Mouse (Mus musculus): ENCODE data around the gene Gm2916.
"Not testable (repeated sequence)": the region's sequence is repeated elsewhere in the genome, so short reads cannot be mapped to it uniquely, and the experiment has no call there.

Gene Gm2916

GRCm38 (mm10) chr14:3883872-3884271 is at the start of gene Gm2916:
Gene Gm2916, plus strand, starts transcription at chr14:3884172.
- ATAC-seq (ENCODE audit: insufficient number of reproducible peaks, low FRiP score, low TSS enrichment), result not testable (repeated sequence)

- ATAC-seq (ENCODE audit: insufficient number of reproducible peaks, low FRiP score, low TSS enrichment), result not testable (repeated sequence)
These were observed 38.0 kb upstream of the Gm2916 start, which contains the start of gene Gm3033 for GRCm38 (mm10) chr14:3845945-3846344. Gene Gm3033, plus strand, starts transcription at chr14:3846245.

- ATAC-seq (ENCODE audit: insufficient number of reproducible peaks, low FRiP score, low TSS enrichment), result not testable (repeated sequence)
These were observed 47.5 kb downstream of the Gm2916 start, which contains the start of gene Gm3029 for GRCm38 (mm10) chr14:3931456-3931855. Gene Gm3029, plus strand, starts transcription at chr14:3931756.

GRCm38 (mm10) chr14:3963247-3963646 is 79.3 kb downstream of the Gm2916 start, which contains the start of gene Gm3095:
Gene Gm3095, plus strand, starts transcription at chr14:3963547.
- ATAC-seq (ENCODE audit: insufficient number of reproducible peaks, low FRiP score, low TSS enrichment), result not testable (repeated sequence)

Data from cerebellum, adult (tissue).